Mouse (Mus musculus) liver, embryonic 16.5 days (tissue): Measurements from ENCODE around the gene Zfp1. TPM values are rescaled to one million over a fixed set of nuclear protein-coding genes. Genes with fewer than 3 reads are reported as not detected.

Experiments
- ATAC-seq: fragments of 200-750 bp; cut with Nextera tagmentation; 2 replicates; pipeline ENCODE4 v1.8.0; 2017; ENCODE audit warnings: low read depth, mild to moderate bottlenecking, moderate number of reproducible peaks, moderate library complexity
- H3K27ac ChIP-seq: fragments of 300-500 bp; sonication (generic); 2 replicates; pipeline ENCODE4 v1.5.1; 2014; ENCODE audit warnings: mild to moderate bottlenecking, low read length
- H3K27me3 ChIP-seq: fragments of 300-500 bp; sonication (generic); 2 replicates; pipeline ENCODE4 v1.6.1; 2014; ENCODE audit warnings: low read depth, low read length, mixed read lengths; ENCODE audit not compliant: control insufficient read depth, insufficient read depth
- H3K36me3 ChIP-seq: fragments of 300-500 bp; sonication (generic); 2 replicates; pipeline ENCODE4 v1.6.1; 2014; ENCODE audit warnings: mild to moderate bottlenecking; ENCODE audit not compliant: control insufficient read depth, insufficient read depth
- H3K4me1 ChIP-seq: fragments of 300-500 bp; sonication (generic); 2 replicates; pipeline ENCODE4 v1.6.1; 2014; ENCODE audit warnings: low read depth, low read length, mixed read lengths; ENCODE audit not compliant: control insufficient read depth
- H3K4me2 ChIP-seq: fragments of 300-500 bp; sonication (generic); 2 replicates; pipeline ENCODE4 v1.6.1; 2014; ENCODE audit warnings: low read depth, low read length, mixed read lengths
- H3K4me3 ChIP-seq: fragments of 300-500 bp; sonication (generic); 2 replicates; pipeline ENCODE4 v1.5.1; 2014; ENCODE audit warnings: low read depth, mild to moderate bottlenecking, low read length
- H3K9ac ChIP-seq: fragments of 300-500 bp; sonication (generic); 2 replicates; pipeline ENCODE4 v1.6.1; 2014; ENCODE audit warnings: low read depth, low read length
- H3K9me3 ChIP-seq: fragments of 300-500 bp; sonication (generic); replicated peaks from 2 replicates; pipeline ENCODE4 v1.6.1; 2016; ENCODE audit warnings: low read length; ENCODE audit not compliant: control insufficient read depth
- WGBS: fragments of 180-500 bp; shearing (Covaris S2); extraction: QIAGEN DNeasy Blood & Tissue Kit; methylation state at CpG from one replicate; pipeline ENCODE4 v1.1.7; 2014; ENCODE audit not compliant: insufficient replicate concordance; 5-methylcytosine and 5-hydroxymethylcytosine counted together
- polyA plus RNA-seq: library from polyadenylated mRNA; unstranded; fragments of >200 nt; fragmentation: Nextera tagmentation; extraction: Ambion mirVana; gene quantifications from 2 replicates; pipeline ENCODE4 v1.2.1, GENCODE M21; 2015

Gene Zfp1
- polyA plus RNA-seq, 1 experiment from 2014 or later = 4.0 TPM

DNA sequence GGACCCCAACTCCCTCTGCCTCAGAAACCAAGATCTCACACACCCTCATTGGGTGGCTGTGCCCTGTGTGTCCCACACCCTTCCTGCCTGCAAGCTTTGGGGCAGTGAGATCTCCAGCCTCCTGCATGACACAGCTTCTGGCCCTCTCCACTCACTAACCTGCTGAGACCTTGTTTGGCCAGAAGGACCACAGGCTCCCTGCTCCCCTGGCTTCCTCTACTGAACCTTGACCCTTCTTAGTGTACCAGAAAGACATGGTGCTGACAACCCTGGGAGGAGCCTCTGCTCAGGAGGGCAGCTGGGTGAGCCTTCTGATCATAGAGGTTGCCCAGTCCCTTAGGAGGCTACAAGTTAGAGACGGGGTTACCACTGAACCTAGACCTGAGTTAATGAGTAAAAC is 66.0 kb downstream of the Zfp1 start:
- Histone ChIP-seq H3K9me3 (no peaks in the 10 kb centered on the region), H3K4me3 (no peak overlapping the region), H3K27ac (peak overlapping the region; percentile 70), H3K4me2 (no peak overlapping the region), H3K4me1 (peaks cover 3% of the 10 kb centered on the region), H3K27me3 (no peaks in the 10 kb centered on the region), H3K9ac (no peak overlapping the region), H3K36me3 (no peaks in the 10 kb centered on the region; the same call in 1 of the 2 replicates)
- ATAC-seq = peak; percentile 45
- WGBS = 38% methylated on average over 1 of the region's 1 CpGs

DNA sequence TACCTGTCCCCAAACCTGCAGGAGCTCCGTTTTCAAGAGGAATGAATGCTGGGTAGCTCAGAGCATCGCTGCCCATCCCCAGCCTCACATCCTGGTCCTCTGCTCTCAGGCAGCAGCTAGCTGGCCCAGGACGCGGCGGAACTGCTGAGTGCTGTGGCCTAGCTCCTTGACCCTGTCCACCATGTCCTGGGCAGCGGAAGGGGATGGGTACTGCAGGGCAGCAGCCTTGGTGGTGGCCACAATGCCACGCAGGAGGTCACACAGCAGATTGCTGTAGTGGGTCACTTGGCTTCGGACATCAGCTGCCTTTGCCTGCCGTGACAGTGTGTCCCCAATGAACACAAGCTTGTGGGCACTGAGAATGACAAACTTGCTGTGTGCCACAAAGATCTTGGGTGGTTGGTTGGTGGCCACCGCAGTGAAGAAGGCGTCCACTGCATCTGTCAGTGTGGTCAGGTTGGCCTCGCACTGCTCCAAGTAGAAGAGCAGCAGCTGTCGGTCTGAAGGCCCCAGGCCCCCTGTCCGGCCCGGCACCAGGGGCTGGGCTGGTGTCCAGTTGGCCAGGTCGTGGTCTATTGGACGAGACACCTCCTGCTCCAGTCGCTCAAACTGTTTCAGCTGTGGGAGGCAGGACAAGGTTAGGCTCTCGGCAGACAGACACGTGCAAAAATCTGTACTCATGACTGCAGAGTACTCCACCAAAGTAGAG is 67.7 kb downstream of the Zfp1 start:
- no peak for ATAC-seq
- WGBS = 73% methylated on average over 20 of the region's 20 CpGs

DNA sequence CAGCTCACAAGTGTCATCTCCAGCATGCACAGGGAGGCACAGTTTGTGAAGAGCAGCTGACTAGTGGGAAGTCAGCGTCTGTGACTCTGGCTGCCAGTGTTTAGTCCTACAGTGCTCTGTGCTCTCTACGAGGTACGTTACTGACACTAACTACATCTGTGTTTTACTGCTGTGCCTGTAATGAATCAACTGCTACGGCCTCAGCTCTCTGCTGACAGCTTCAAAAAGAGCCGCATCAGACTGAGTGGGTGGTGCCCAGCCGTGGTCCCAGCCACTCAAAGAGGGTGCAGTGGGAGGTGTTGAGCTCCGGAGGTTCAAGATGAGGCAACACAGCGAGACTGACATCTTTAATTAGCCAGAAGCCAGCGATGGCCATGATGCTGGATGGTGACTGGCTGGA is 68.9 kb downstream of the Zfp1 start:
- no peaks in the 10 kb centered on the region for H3K27me3 ChIP-seq
- 59% methylated on average over 9 of the region's 9 CpGs for WGBS
- H3K9me3 ChIP-seq = no peaks in the 10 kb centered on the region
- H3K36me3 ChIP-seq = no peaks in the 10 kb centered on the region; the same call in 1 of the 2 replicates
- no peak overlapping the region for H3K9ac ChIP-seq
- H3K4me1 ChIP-seq = peaks cover 9% of the 10 kb centered on the region; the same call in 1 of the 2 replicates
- no peak overlapping the region for H3K4me3 ChIP-seq
- no peak overlapping the region for H3K27ac ChIP-seq
- no peak overlapping the region for H3K4me2 ChIP-seq
- ATAC-seq = no peak

More for the DNA sequence above, 67.7 kb downstream of the Zfp1 start:
- H3K4me1 ChIP-seq = no peaks in the 10 kb centered on the region
- H3K4me3 ChIP-seq = no peak overlapping the region
- H3K27me3 ChIP-seq = no peaks in the 10 kb centered on the region
- H3K9ac ChIP-seq = no peak overlapping the region
- H3K36me3 ChIP-seq = no peaks in the 10 kb centered on the region; the same call in 1 of the 2 replicates
- H3K4me2 ChIP-seq = no peak overlapping the region
- H3K27ac ChIP-seq = no peak overlapping the region
- no peaks in the 10 kb centered on the region for H3K9me3 ChIP-seq

DNA sequence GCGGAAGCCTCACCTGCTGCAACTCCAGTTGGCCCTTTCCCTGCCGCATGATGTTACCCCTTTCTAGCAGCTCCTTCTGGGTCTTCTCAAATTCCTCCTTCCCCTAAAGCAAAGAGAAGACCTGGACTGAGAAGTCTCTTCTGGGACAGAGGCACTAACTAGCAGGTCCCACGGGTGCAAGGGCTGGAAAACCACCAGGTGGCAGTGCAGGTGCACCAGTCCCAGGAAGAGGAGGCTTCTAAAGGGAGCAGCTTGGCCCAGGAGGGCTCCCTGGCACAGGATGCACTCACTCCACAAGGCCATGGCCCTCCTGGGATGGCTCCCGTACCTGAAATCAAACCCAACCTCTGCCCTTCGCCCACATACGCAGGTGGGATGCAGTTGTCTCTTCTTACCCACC is 69.4 kb downstream of the Zfp1 start:
- Histone ChIP-seq H3K9me3 (no peaks in the 10 kb centered on the region), H3K27ac (no peak overlapping the region), H3K27me3 (no peaks in the 10 kb centered on the region), H3K4me3 (no peak overlapping the region), H3K9ac (no peak overlapping the region), H3K4me2 (no peak overlapping the region), H3K4me1 (peaks cover 12% of the 10 kb centered on the region), H3K36me3 (no peaks in the 10 kb centered on the region; the same call in 1 of the 2 replicates)
- WGBS = 63% methylated on average over 6 of the region's 6 CpGs
- ATAC-seq = no peak

DNA sequence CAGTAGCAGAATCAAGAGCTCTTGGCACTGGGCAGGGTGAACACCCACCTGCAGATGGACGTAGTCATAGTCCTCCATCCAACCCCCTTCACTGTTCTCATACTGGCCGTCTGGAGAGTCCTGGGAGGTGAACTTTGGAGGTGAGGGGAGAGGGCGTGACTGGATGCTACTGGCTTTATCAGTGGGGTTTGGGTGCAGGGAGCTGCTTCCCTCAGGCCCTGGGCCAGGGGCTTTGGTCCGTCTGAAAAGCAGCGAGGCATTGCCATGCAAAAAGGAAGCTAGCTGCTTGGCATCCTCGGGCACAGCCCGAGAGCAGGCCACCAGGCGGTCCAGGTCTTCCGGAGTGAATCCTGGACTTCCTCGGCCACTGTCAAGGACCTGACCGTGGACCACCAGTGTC is 70.1 kb downstream of the Zfp1 start:
- H3K27ac ChIP-seq = no peak overlapping the region
- no peak overlapping the region for H3K4me2 ChIP-seq
- H3K4me3 ChIP-seq = no peak overlapping the region
- no peak for ATAC-seq
- H3K36me3 ChIP-seq = no peaks in the 10 kb centered on the region; the same call in 1 of the 2 replicates
- peaks cover 19% of the 10 kb centered on the region for H3K4me1 ChIP-seq
- H3K9me3 ChIP-seq = no peaks in the 10 kb centered on the region
- no peaks in the 10 kb centered on the region for H3K27me3 ChIP-seq
- no peak overlapping the region for H3K9ac ChIP-seq
- WGBS = 79% methylated on average over 11 of the region's 11 CpGs

DNA sequence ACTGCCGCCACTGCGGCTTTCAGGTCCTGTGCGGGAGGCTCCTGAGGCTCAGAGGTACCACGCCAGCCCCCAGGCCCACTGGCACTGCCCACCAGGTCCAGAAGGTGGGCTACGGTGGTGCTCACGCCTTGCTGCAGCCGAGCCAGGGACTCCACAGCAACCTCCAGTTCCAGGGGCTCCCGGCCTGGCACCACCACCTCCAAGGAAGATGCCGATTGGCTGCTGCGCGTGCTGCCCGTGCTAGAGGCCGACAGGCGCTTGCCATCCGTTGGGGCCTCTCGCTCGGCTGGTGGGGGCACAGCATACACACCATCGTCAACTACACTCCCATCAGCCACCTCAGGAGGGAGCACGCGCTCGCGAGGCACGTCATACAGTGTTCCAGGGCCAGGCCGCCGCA is 70.6 kb downstream of the Zfp1 start:
- WGBS = 87% methylated on average over 25 of the region's 25 CpGs
- Histone ChIP-seq H3K4me2 (no peak overlapping the region), H3K4me1 (peaks cover 19% of the 10 kb centered on the region), H3K4me3 (no peak overlapping the region), H3K27ac (no peak overlapping the region), H3K9ac (no peak overlapping the region), H3K9me3 (no peaks in the 10 kb centered on the region), H3K27me3 (no peaks in the 10 kb centered on the region), H3K36me3 (no peaks in the 10 kb centered on the region; the same call in 1 of the 2 replicates)
- no peak for ATAC-seq

DNA sequence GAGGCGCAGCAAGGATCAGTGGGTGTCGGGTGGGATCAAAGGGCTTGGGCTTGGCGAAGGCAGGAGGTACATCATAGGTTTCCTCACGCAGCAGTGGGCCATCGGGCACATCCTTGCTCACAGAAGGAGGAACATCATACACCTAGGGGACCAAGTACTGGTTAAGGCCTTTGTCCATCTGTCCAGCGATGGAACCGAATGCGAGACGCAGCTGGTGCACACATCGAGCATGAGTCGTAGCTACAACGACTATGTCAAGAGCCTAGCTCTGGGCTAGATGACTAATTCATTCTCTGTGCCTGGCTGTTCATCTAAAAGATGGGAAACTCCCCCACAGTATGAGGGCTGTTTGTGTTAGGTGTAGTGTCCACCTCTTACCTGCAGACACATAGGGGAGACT is 71.1 kb downstream of the Zfp1 start:
- Histone ChIP-seq H3K9me3 (no peaks in the 10 kb centered on the region), H3K9ac (no peak overlapping the region), H3K36me3 (no peaks in the 10 kb centered on the region; the same call in 1 of the 2 replicates), H3K4me1 (peaks cover 19% of the 10 kb centered on the region), H3K4me2 (no peak overlapping the region), H3K27ac (no peak overlapping the region), H3K27me3 (no peaks in the 10 kb centered on the region), H3K4me3 (no peak overlapping the region)
- no peak for ATAC-seq
- 78% methylated on average over 12 of the region's 12 CpGs for WGBS

DNA sequence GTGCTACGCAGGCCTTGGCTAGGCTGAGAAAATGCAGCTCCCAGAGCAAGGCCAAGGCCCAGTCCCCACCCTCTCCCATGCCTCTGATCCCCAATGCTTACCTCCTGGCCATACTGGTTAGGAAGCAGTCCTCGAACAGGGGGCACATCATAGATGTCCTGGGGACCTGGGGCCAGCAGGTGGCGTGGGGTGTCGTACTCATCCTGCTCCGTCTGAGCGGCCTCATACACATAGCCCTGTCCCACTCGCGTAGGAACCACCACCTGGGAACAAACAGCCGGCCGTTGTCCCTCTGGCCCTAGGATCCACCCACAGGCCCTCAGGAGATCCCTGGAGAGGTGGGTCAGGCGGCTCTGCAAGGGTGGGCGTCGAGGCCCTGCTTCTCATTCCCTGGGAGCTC is 72.3 kb downstream of the Zfp1 start:
- Histone ChIP-seq H3K27ac (no peak overlapping the region), H3K9ac (no peak overlapping the region), H3K9me3 (no peaks in the 10 kb centered on the region), H3K4me3 (no peak overlapping the region), H3K4me2 (no peak overlapping the region), H3K4me1 (peaks cover 19% of the 10 kb centered on the region), H3K27me3 (no peaks in the 10 kb centered on the region), H3K36me3 (no peaks in the 10 kb centered on the region; the same call in 1 of the 2 replicates)
- 76% methylated on average over 13 of the region's 13 CpGs for WGBS
- no peak for ATAC-seq

DNA sequence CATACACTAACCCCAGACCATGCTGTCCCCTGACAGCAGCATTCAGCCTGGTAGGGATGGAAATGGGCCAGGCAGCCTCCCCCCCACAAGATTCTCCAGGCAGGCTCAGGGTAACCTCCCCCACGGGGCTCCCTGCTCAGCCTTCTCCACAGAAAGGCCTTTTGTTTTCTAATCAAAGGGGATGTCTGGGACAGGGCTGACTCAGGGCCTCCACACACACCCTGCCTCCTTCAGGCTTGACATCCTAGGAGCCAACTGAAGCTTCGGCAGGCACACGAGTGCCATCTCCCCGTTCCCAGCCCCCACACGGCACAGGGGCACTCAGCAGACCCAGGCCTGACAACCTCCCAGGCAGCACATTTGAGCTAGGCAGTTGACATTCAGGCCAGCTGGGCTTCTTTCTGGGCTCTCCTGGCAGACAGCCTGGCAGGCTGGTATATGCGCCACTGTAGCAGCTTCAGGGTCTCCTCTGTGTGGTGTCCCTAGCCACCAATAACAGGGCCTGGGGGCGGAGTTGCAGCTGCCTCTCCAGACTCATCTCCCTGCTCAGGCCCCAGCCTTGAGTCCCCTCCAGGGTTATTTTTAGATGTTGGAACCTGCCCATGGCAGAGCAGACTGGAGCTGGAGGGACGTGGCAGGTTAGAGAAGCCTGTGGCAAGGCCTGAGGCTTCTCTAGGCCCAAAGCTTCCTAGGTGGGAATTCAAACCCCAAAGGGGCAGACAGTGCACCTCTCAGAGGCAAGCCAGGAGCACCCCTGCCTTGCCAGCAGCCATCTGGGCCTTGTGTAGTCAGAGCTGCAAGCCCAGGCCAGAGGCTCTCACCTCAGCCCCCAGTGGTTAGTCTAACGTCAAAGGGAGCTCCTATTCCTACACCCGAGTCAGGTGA is 73.6 kb downstream of the Zfp1 start:
- no peak overlapping the region for H3K4me2 ChIP-seq
- no peak overlapping the region for H3K4me3 ChIP-seq
- ATAC-seq = no peak
- no peaks in the 10 kb centered on the region for H3K9me3 ChIP-seq
- H3K27ac ChIP-seq = peak overlapping the region; percentile 1; the same call in 1 of the 2 replicates
- no peak overlapping the region for H3K9ac ChIP-seq
- WGBS = 63% methylated on average over 10 of the region's 10 CpGs
- H3K27me3 ChIP-seq = no peaks in the 10 kb centered on the region
- H3K4me1 ChIP-seq = peaks cover 19% of the 10 kb centered on the region
- H3K36me3 ChIP-seq = no peaks in the 10 kb centered on the region; the same call in 1 of the 2 replicates
